Mouse (Mus musculus): ENCODE results near the gene Mb. TPM values are rescaled to one million over a fixed set of nuclear protein-coding genes. Genes with fewer than 3 reads are reported as not detected.

Mb gene
- total and polyA plus RNA-seq, 2 experiments from 2014 or later: 0.33 to 3.6 TPM

DNA sequence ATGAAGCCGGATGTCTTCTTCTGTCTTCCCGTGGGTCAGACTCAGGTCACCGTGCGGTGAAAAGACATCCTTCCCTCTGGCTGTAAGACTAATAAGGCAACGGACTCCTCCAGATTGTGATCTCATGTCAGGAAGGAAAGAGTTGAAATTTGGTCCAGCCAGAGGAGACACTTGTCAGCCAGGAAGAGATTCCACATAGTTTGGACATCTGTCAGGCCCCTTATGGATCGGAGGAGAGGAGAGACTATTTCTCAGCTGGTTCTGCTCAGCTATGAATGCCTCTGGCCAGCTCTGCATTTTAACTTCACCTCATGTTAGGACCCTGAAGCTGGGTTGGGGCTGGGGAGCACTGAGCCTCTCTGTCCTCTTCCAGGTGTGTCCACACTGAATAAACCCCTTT is 36.0 kb downstream of the Mb start:
- H3K4me1 ChIP-seq (ENCODE audit: insufficient read depth): no peaks in the 10 kb centered on the region
- peak overlapping the region; percentile 72 for H3K27ac ChIP-seq (ENCODE audit: low read depth, low read length)
- H3K4me3 ChIP-seq (ENCODE audit: low read depth, low read length): no peak overlapping the region
- H3K27me3 ChIP-seq (ENCODE audit: insufficient read depth, low read length): no peaks in the 10 kb centered on the region
- WGBS: 75% methylated on average over 6 of the region's 6 CpGs
- DNase-seq: peak; percentile 17
- no peak for TF ChIP-seq CTCF (IDR thresholded peaks at IDR 0.05; ENCODE audit: low read depth)
- H3K36me3 ChIP-seq (ENCODE audit: insufficient read depth): no peaks in the 10 kb centered on the region
- no peaks in the 10 kb centered on the region for H3K9me3 ChIP-seq (ENCODE audit: low read length)
- no peak overlapping the region for H3K9ac ChIP-seq
- H3K4me2 ChIP-seq (ENCODE audit: low read depth): peak overlapping the region; percentile 5; the same call in 1 of the 2 replicates
- ATAC-seq: no peak

DNA sequence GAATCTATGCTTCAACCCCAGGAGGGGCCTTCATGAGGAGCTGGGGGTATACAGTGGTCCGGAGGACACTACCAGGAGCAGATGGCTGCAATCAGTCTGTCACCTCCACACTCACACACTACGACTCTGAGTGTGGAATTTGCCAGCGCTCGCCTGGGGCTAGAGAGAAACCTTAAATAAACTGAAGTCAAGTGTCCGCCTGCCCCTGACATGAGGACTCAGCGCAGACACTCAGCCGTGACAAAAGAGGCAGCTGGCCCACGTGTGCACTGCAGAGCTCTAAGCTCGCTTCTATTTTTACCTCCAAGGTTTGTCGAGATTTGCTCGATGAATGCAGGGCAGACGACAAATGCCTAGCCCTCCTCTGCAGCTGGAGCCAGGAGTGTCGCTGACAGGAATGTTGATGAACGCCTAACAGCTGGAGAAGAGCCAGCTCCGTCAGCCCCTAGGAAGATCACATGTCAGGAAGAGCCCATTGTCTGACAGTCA is 36.7 kb downstream of the Mb start:
- TF ChIP-seq CTCF (IDR thresholded peaks at IDR 0.05; ENCODE audit: low read depth): no peak
- no peaks in the 10 kb centered on the region for H3K27me3 ChIP-seq (ENCODE audit: insufficient read depth, low read length)
- 0 out of 2 replicates have a peak overlapping the region, but pooled peaks have one; percentile 10 for H3K9ac ChIP-seq
- WGBS: 25% methylated on average over 15 of the region's 15 CpGs
- H3K4me2 ChIP-seq (ENCODE audit: low read depth): peak overlapping the region; percentile 5; the same call in 1 of the 2 replicates
- no peaks in the 10 kb centered on the region for H3K36me3 ChIP-seq (ENCODE audit: insufficient read depth)
- DNase-seq (peak; percentile 80), ATAC-seq (peak; percentile 93)
- no peaks in the 10 kb centered on the region for H3K9me3 ChIP-seq (ENCODE audit: low read length)
- H3K4me3 ChIP-seq (ENCODE audit: low read depth, low read length): no peak overlapping the region
- H3K4me1 ChIP-seq (ENCODE audit: insufficient read depth): no peaks in the 10 kb centered on the region
- peak overlapping the region; percentile 72 for H3K27ac ChIP-seq (ENCODE audit: low read depth, low read length)

DNA sequence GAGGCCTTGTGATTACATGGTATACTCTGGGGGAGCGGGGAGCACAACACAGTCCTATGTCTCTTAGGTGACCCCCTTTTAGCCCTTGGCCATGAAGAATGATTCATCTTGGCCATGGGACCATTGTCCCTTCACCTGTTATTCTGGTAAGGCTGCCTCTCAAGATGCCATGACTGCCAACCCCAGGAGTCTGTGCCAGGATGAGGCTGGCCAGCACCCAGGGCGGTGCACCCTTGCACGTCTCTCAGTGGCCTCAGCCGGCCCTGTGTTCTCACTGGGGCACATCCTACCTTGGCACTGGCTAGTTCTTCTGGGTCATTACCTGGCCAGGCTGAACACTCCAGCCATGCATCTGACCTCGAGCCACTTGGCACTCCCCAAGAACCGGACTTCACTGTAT is 41.6 kb downstream of the Mb start:
- DNase-seq (no peak), ATAC-seq (no peak)
- no peaks in the 10 kb centered on the region for H3K36me3 ChIP-seq (ENCODE audit: insufficient read depth)
- no peaks in the 10 kb centered on the region for H3K27me3 ChIP-seq (ENCODE audit: insufficient read depth, low read length)
- no peak overlapping the region for H3K4me2 ChIP-seq (ENCODE audit: low read depth)
- no peak overlapping the region for H3K27ac ChIP-seq (ENCODE audit: low read depth, low read length)
- H3K9me3 ChIP-seq (ENCODE audit: low read length): no peaks in the 10 kb centered on the region
- 90% methylated on average over 6 of the region's 6 CpGs for WGBS
- H3K4me1 ChIP-seq (ENCODE audit: insufficient read depth): no peaks in the 10 kb centered on the region
- no peak for TF ChIP-seq CTCF (IDR thresholded peaks at IDR 0.05; ENCODE audit: low read depth)
- no peak overlapping the region for H3K9ac ChIP-seq
- no peak overlapping the region for H3K4me3 ChIP-seq (ENCODE audit: low read depth, low read length)

DNA sequence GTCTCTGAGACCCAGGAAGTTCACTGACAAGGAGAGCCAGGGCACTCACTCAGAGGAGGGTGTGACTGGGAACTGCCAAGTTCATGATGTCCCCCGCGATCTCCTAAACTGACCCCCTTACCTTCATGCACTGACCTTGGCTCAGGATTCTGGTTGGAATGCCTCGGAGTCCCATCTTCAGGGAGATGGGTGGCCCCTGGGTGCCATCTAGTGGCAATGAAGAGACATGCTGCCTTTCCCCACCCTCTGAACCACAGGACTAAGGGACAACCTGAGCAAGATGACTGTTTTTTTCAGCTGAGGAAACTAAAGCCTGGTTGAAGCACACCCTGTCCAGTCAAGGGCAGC is 46.6 kb downstream of the Mb start:
- peak; percentile 91 for TF ChIP-seq CTCF (IDR thresholded peaks at IDR 0.05; ENCODE audit: low read depth)
- H3K9ac ChIP-seq: no peak overlapping the region
- no peak overlapping the region for H3K27ac ChIP-seq (ENCODE audit: low read depth, low read length)
- H3K4me2 ChIP-seq (ENCODE audit: low read depth): no peak overlapping the region
- no peak overlapping the region for H3K4me3 ChIP-seq (ENCODE audit: low read depth, low read length)
- peak; percentile 73 for DNase-seq
- ATAC-seq: peak; percentile 48; the same call in 1 of the 2 replicates
- no peaks in the 10 kb centered on the region for H3K27me3 ChIP-seq (ENCODE audit: insufficient read depth, low read length)
- H3K9me3 ChIP-seq (ENCODE audit: low read length): no peaks in the 10 kb centered on the region
- no peaks in the 10 kb centered on the region for H3K36me3 ChIP-seq (ENCODE audit: insufficient read depth)
- H3K4me1 ChIP-seq (ENCODE audit: insufficient read depth): no peaks in the 10 kb centered on the region
- WGBS: 22% methylated on average over 3 of the region's 3 CpGs

- Histone ChIP-seq H3K4me3 (ENCODE audit: low read depth, low read length) (no peak overlapping the region), H3K27ac (ENCODE audit: low read depth, low read length) (no peak overlapping the region), H3K9ac (no peak overlapping the region), H3K4me2 (ENCODE audit: low read depth) (no peak overlapping the region), H3K4me1 (ENCODE audit: insufficient read depth) (no peaks in the 10 kb centered on the region), H3K27me3 (ENCODE audit: insufficient read depth, low read length) (no peaks in the 10 kb centered on the region), H3K36me3 (ENCODE audit: insufficient read depth) (no peaks in the 10 kb centered on the region), H3K9me3 (ENCODE audit: low read length) (no peaks in the 10 kb centered on the region)
- ATAC-seq (no peak), DNase-seq (no peak)
- TF ChIP-seq CTCF (IDR thresholded peaks at IDR 0.05; ENCODE audit: low read depth): no peak
- WGBS: 96% methylated on average over 3 of the region's 3 CpGs
Measured at GRCm38 (mm10) chr15:77003173-77003867, 47.1 kb downstream of the Mb start.

GRCm38 (mm10) chr15:76998878-76999588 is 51.4 kb downstream of the Mb start:
- Histone ChIP-seq H3K27ac (ENCODE audit: low read depth, low read length) (no peak overlapping the region), H3K4me2 (ENCODE audit: low read depth) (0 out of 2 replicates have a peak overlapping the region, but pooled peaks have one; percentile 5), H3K4me1 (ENCODE audit: insufficient read depth) (no peaks in the 10 kb centered on the region), H3K9me3 (ENCODE audit: low read length) (no peaks in the 10 kb centered on the region), H3K9ac (no peak overlapping the region), H3K36me3 (ENCODE audit: insufficient read depth) (no peaks in the 10 kb centered on the region), H3K27me3 (ENCODE audit: insufficient read depth, low read length) (no peaks in the 10 kb centered on the region), H3K4me3 (ENCODE audit: low read depth, low read length) (no peak overlapping the region)
- peak; percentile 79 for ATAC-seq
- 38% methylated on average over 21 of the region's 21 CpGs for WGBS
- DNase-seq: peak; percentile 43
- peak; percentile 50 for TF ChIP-seq CTCF (IDR thresholded peaks at IDR 0.05; ENCODE audit: low read depth)

GRCm38 (mm10) chr15:76998048-76998447 is 52.4 kb downstream of the Mb start:
- no peaks in the 10 kb centered on the region for H3K4me1 ChIP-seq (ENCODE audit: insufficient read depth)
- no peak for TF ChIP-seq CTCF (IDR thresholded peaks at IDR 0.05; ENCODE audit: low read depth)
- WGBS: 58% methylated on average over 2 of the region's 2 CpGs

More at GRCm38 (mm10) chr15:76998048-76998447, 52.4 kb downstream of the Mb start:
- Histone ChIP-seq H3K27me3 (ENCODE audit: insufficient read depth, low read length) (no peaks in the 10 kb centered on the region), H3K27ac (ENCODE audit: low read depth, low read length) (no peak overlapping the region), H3K9me3 (ENCODE audit: low read length) (no peaks in the 10 kb centered on the region), H3K9ac (no peak overlapping the region), H3K4me3 (ENCODE audit: low read depth, low read length) (no peak overlapping the region), H3K36me3 (ENCODE audit: insufficient read depth) (no peaks in the 10 kb centered on the region), H3K4me2 (ENCODE audit: low read depth) (no peak overlapping the region)
- DNase-seq (no peak), ATAC-seq (no peak)
